Mouse (Mus musculus) lung, postnatal 14 days (tissue): ENCODE results near the gene Fgf8.

Experiments
- DNase-seq: peaks from one replicate; pipeline ENCODE4 v3.0.0; 2021

The Fgf8 gene

DNA sequence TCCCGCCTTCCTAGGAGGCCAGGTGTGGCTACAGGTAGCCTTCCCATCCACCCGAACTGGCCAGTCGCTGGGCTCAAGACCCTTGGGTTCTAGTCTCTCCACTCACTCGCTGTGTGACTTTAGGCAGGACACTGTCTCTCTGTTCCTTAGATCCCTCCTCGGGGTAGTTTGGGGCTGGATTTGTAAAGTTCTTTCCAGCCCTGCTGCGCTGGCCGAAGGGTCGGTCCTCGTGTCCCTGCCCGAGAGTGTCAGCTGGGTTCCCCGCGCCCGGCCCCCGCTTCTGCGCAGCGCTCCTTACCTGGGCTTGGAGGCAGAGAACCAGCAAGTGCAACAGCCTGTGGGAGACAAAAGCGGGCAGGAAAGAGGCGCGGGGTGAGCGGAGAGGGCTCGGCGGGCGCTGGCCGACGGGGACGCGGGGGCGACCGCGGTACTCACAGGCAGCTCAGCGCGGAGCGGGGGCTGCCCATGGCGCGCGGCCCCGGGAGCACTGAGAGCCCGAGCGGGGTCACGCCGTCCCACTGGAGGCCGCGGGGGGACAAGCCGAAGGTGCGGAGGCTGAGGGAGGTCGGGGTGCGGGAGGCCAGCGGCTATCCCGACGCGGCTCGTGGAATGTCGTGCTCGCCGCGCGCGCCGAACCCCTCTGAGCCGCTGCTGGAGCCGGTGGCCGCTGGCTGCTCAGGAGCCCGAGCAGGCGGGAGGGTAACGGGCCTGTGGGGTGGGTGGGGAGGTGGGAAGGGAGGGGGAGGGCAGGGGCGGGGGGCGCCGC, at the start of gene Fgf8:
Fgf8 (minus strand) TSS at position 698 of the 766 bp plus-strand sequence.
- no peak for DNase-seq

DNA sequence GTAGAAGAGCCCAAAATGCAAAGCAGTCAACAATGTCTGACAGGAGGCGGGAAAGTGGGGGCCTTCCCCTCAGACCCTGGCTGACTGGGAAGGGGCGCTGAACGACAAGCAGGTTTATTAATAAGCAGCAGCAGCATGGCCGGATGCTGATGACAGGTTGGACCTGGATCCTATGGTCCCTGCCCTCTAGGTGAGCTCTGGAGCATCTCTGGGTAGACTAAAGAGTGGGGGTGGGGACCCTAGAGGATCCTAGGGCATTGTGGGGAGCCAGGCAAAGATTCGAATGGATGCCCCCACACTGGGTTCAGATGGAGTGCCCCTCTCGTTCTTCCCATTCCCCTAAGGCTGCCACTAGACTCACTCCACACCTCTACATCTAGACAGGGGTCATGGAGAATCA, 49.7 kb upstream of the Fgf8 start:
- no peak for DNase-seq

DNA sequence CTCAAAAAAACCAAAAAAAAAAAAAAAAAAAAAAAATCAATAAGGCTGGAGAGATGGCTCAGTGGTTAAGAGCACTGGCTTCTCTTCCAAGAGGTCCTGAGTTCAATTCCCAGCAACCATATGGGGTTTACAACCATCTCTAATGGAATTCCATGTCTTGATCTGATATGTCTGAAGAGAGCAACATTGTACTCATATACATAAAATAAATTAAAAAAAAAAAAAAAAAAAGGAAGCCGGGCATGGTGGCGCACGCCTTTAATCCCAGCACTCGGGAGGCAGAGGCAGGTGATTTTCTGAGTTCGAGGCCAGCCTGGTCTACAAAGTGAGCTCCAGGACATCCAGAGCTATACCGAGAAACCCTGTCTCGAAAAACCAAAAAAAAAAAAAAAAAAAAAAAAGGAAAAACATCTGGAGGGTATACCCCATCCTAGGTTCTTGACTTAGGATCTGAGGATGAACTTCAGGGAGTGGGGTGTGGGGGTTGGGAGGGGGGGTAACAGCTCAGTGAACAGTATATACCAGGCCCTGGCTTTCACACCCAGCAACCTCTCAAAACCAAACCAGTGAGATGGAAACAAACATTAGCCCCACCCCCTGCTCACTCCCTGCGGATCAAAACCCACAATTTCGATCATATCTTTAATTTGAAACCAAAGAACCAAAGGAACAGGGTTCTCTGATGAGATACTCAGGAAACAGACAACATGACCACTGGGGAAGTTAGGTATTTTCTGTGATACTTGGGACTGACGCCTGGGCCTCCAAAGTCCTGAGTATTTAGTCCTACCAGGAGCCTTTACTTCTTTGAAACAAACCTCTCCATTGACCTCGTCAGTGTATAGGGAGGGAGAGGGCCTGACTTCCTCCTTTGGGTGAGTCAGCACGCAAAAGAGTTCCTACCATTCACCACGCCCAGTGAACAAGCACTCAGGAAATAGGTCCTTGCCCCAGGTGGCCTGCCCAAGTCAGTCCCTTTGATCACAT, 47.5 kb upstream of the Fgf8 start:
- peak; percentile 31 for DNase-seq

DNA sequence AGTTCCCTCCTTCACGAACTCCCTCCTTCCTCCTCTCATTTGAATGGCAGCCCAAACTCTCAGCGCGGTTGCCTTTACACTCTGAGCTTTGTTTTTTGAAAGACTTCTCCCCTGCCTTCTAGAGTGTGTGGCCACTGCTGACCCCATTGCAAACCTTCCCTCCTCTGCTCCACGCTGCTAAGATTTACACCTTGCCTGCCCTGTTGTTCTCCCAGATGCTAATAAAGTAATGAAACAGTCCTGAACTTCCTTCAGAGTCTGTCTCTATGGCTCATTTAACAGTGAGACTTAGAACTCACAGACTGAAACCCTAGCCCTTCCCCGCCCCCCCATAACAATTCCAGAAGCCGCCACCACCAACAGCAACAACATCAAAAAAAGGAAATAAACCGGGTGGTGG, 46.6 kb upstream of the Fgf8 start:
- DNase-seq, result no peak

DNA sequence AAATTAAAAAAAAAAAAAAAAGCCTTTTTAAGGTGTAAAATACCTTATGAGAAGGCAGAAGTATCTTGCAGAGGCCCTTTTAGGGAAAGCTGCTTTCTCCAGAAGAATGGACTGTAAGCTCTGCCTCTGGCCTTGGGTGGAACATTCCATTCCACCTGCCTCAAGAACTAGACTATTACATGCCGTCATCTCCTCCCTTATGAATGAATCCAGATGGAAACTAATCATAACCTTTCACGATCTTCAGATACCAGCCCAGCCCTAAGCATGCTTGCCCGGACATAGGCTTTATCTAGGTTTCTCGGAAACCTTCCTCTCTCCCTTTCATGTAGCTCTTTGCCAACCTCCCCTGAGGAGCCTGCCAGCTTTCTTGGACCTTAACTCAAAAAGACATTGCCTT, 45.6 kb upstream of the Fgf8 start:
- no peak for DNase-seq

DNA sequence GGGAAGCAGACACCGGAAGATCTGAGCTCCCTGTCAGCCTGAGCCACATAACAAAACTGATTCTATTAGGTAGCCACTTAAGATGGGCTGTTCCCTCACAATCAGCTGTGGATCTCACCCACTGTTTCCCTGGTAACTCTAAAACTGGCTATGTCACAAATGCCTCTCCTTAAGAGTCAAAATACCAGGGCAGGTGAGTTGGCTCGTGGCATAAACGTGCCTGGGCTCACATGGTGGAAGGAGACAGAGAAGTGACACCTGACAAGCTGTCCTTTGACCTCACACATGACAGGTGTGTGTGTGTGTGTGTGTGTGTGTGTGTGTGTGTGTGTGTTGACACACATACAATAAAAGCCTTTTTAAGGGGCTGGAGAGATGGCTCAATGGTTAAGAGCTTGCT, 44.7 kb upstream of the Fgf8 start:
- DNase-seq, result no peak

DNA sequence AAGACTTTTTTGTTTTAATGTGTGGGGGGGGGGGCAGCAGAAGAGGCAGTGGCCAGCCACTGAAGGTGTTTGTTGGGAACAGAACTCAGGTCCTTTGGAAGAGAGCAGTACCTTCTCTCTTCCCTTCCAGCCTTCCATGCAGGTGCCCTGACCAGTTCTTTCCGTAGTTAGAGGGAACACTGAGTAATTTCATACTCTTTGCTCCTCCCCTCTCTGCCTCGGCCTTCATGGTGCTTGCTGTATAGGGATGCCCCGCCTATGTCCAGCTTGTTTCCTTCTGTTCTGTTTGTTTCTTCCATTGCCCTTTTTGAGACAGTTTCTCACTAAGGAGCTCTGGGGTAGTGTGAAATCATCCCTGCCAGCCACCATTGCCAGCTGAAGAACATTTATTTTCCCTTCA, 42.8 kb upstream of the Fgf8 start:
- no peak for DNase-seq

DNA sequence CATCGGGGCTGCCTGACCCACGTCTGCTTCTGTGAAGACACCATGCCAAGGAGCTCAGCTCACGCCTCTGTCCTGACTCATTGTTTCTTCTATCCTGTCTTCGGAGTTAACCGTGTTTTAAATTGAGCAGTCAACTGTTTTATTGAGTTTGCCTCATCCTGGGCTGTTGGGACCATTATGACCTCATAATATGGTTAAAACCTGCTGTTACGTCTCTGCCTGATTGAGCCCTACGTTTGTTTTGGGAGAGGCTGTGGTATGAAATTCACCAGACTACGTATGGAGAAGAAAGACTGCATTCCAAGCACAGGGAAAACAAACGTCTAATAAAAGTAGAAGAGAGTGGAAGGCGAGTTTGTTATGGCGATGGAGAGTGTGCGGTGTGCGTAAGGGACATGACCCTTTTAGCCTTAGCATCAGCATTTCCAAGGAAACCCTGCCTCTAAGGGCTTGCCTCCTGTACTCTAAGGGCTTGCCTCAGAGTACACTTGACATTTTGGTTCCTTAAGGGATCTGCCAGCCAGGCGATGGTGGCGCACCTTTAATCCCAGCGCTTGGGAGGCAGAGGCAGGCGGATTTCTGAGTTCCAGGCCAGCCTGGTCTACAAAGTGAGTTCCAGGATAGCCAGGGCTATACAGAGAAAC, 41.3 kb upstream of the Fgf8 start:
- DNase-seq, result no peak

DNA sequence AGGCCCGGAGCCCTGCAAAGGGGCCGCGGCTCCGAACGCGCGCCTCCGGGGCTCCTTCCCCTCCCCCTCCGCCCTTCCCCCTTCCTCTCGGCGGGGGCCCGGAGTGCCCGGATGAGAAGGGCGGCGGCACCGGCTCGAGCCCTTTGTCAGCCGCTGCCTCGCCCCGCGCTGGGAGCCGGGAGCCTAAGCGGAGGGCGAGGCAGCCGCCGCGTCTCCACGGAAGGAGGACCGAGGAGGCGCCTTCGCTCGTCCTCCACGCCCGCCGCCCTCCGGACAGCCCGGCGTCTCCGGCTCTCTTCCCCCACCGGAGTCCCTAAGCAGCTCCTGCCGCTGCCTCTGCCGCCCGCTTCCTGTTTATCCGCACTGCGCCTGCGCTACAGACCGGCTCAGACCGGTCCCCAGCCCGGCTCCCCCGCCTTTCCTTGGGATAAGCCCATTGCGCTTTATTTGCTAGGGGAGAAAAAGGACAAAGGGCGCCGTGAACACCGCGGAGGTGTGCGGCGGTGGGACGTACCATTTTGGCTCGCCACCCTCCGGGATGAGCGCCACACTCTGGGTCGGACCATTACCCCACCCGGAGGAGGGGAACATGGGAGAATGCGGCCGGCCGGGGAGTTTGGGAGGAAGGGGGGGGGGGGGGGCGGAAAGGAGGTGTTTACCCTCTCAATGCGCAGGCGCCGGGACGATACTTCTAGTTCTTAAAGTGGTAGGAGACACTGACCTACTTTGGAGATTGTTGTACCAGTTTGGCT, 40.6 kb upstream of the Fgf8 start, which contains the start of gene Mgea5:
Mgea5 (minus strand) TSS at position 657 of the 752 bp plus-strand sequence.
- DNase-seq, result peak; percentile 97

DNA sequence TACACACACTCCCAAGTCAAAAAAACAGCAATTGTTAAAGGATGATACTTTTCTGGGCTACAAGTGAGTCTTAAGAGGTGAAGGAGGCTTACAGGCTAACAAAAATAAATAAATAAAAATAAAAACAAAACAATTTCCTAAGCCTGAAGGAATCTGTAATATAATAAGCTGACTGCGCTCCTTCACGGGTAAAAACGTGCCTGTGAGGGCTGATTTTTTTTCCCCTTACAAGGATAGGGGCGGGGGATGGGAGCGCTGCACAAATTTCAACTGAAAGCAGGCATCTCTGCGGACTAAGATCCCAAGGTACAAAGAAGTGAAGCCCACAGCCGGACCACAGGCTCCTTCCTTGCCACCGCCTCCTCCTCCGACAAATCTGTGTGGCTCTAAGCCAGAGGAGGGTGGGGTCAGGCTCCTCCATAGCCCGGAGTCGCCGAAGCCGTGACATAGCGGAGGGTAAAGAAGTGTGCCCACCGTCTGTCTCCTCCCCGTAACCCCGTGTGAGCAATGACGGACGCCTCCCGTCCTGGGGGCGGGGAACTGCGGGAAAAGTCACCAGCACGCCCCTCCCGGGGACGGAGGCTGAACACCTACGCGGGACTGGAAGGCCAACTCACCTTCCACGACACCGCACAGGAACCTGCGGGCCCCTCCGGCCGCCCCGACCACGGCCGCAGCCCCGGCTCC, 39.7 kb upstream of the Fgf8 start:
- DNase-seq, result peak; percentile 84

DNA sequence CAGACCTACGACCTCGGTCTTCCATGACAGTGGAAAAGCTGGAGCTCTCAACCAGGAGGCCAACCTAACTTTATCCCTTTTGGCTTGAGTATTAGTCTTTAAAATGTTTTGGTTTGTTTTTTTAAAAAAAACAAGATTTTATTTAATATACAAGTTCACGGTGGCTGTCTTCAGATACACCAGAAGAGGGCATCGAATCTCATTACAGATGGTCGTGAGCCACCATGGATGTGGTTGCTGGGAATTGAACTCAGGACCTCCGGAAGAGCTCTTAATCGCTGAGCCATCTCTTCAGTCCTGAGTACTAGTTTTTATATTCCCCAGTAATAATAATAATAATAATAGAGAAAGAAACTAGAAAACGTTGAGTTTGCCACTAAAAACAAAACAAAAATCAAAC, 39.0 kb upstream of the Fgf8 start:
- no peak for DNase-seq

DNA sequence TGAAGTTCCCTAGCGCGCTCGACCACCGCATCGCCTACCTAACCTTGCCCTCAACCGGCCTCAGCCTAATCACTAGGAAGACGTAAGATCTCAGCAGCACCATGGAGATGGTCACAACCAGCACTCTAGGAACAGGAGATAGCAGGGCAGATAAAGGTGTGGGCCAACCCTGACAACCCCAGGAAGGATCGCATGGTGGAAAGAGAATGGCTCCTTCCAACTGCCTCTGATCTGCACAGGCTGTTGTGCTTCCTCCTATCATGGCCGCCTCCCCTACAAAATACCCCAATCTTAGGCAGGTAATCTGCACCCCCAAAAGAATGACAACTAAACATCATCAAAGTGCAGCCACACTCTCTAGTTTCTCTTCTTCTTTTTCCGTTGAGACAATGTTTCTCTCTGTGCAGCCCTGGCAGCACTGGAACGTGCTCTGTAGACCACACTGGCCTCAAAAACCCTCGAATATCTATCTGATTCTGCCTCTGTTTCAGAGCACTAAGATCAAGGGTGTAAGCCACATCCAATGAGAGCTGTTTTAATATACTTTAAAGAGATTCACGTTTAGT, 37.7 kb upstream of the Fgf8 start:
- DNase-seq, result no peak

DNA sequence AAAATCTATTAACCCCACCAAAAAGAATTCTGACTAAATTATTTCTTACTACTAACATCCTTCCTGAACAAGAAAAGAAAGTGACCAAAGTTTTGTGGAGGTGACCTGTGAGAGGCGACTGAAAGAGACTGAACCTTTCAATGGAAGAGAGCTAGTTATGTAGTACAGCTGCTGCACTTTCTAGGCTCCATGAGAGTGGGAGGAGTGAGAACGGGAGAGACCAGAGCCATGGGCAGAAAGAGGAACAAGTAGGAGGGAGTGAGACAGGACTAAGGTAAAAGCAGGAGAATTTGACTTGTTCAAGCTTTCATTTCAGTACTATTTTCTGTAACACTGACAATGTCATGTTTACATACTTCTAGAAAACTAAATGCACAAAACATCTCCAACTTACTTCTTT, 32.8 kb upstream of the Fgf8 start:
- DNase-seq, result no peak

DNA sequence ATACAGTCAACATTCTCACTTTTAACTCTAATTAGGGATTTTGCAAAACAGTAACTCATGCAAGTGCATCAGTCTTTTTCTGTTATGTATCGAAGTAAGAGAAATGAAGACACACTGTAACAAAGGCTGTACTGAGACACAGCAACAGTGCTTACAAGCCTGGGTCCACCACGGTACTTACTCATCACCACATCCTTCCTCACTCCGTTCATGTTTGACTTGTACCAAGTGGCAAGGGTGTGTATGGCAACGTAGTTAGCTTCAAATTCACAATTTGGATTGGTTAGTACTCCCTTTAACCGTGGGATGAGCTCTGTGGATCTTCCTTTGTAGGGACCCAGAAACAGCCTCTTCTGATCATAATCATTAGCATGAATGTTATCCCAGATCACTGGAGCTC, 28.8 kb upstream of the Fgf8 start:
- no peak for DNase-seq

DNA sequence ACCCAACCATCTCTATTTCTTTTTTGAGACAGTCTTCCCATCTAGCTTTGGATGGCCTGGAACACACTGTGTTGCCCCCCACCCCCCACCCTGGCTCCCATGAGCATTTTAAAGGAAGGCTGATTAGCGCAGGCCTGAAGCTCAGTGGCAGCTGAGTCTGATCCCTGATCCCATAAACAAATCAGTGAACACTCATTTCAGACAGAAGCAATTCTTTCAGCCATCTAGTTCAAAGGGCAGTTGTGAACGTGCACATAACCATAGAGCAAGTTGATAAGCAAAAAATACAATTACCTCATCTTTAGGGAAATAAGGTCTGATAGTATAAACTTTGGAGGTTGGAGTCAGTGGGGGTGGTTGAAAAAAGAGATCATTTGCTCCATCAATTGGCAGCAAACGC, 18.1 kb upstream of the Fgf8 start:
- DNase-seq, result no peak

DNA sequence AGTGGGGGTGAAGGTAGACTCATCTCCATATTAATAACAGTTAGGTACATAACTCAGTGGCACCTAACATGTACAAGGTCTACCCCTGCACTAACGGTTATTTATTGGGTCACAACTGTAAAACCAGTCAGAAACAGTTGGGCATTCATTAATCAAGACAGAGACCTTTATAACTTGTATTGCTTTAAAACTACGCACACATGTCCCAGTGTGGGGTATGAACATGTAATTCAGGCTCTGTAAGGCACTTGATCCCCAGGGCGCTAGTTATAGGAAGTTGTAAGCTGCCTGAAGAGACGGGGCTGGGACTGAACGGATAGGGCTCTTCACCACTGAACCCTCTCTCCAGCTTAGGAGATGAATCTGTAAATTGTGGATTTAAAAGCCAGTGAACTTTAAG, 16.0 kb upstream of the Fgf8 start:
- DNase-seq, result no peak

DNA sequence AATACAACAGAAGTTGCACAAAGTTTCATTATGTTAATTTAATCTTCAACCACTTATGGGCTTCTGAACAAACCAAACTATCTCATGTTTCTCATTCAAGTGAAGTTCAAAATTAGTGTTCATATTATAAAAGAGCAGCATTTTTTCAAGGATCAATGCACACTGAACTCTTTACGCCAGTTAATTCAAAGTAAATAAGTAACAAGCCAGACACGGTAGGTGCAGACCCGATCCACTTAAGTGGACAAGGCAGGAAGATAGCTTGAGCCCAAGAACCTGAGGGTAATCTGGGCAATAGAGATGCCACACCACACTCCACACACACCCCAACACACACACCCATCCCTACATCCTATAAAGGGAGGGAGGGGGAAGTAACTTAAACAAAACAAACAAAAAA, 10.8 kb upstream of the Fgf8 start:
- no peak for DNase-seq

DNA sequence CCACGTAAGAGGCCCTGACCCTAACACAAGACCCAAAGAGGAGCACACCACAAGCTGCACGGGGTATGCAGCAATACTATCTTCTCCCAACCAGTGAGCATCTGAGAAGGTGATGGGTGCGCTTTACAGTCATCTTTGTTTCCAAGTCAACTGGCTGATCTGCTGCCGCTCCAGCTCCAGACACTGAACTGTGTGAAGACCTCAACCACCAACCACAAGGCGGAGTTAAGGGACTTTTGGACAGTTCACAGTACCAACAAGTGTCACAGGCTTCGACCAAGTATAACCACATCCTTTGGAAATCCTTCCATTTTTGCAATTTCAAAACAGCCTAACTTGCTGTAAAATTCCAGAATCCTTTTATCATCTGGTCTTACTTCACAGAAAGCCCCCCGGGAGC, 9.2 kb upstream of the Fgf8 start:
- no peak for DNase-seq

DNA sequence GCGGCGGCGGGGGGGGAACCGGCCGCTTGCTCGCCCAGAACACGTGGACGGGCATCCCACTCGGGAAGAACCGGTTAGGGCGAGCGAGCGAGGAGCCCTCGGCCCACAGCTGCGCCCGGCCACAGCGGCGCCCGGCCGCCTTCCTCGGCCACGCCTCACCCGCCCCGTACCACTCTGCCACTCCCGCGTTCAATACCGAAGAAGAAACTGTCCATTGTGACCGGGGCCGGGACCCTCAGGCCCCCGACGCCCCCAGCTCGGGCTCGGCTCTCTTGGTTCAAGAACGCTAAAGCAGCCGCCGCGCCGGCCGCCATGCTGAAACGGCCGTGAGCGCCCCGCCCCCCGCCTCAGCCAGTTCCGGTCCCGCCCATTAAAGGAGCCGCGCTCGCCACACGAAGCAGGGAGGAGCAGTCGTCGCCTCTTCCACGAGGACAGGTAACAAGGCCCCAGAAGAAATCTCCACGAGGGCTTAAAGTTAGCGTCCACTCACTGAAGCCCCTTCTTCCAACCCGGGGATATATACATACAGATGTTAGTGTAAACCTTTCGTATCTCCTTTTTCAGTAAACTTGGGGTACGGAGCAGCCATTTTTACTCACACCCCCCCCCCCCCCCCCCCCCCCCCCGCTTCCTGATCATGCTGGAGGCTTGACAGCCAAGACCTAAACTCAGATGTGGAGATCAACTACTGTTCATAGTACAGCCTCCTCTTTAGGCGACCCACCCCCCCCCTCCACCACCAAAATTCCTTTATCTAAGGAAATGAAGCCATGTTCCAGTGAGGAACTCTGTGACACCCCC, 6.7 kb upstream of the Fgf8 start, which contains the start of gene Npm3:
Npm3 (minus strand) TSS at position 349 of the 801 bp plus-strand sequence.
- peak; percentile 88 for DNase-seq

DNA sequence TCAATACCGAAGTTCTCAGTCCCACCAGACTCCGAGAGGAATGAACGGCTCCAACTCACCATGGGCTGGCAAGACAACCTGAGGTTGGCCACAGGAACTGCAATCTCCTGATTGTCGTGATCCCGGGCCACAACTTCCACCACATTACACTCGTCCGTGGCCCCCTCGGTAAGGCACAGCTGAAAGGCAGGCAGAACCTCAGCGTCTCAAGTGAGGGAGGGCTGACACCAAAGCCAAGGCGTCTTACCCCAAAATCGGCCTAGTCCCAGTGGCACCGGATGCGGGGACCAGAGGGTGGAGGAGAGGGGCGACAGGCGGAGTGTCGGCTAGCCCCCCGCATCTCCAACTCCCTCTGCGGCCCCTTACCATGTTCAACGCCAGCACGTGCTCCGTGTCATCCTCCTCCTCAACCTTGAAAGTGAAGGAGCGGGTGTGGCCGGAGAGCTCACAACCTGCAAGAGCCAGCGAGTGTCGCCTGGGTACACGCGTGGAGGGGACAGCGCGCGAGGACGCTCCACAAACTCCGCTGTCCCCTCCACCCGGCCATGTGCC, 6.1 kb upstream of the Fgf8 start:
- DNase-seq, result no peak
